Mouse (Mus musculus) embryonic facial prominence, embryonic 15.5 days (tissue): ENCODE results near the gene Bach2. TPM values are rescaled to one million over a fixed set of nuclear protein-coding genes. Genes with fewer than 3 reads are reported as not detected.

Experiments
- ATAC-seq: fragments of 200-750 bp; cut with Nextera tagmentation; 2 replicates; pipeline ENCODE4 v1.8.0; 2017; ENCODE audit warnings: low read depth, moderate TSS enrichment; ENCODE audit not compliant: insufficient number of reproducible peaks, low FRiP score, low TSS enrichment
- H3K27ac ChIP-seq: fragments of 300-500 bp; sonication (generic); replicated peaks from 2 replicates; pipeline ENCODE4 v1.5.1; 2015; ENCODE audit warnings: mild to moderate bottlenecking, inconsistent platforms
- H3K27me3 ChIP-seq: fragments of 300-500 bp; sonication (generic); 2 replicates; pipeline ENCODE4 v1.6.1; 2015; ENCODE audit warnings: inconsistent platforms
- H3K36me3 ChIP-seq: fragments of 300-500 bp; sonication (generic); 2 replicates; pipeline ENCODE4 v1.6.1; 2015; ENCODE audit warnings: mild to moderate bottlenecking, inconsistent platforms
- H3K4me1 ChIP-seq: fragments of 300-500 bp; sonication (generic); 2 replicates; pipeline ENCODE4 v1.6.1; 2015; ENCODE audit warnings: inconsistent platforms
- H3K4me2 ChIP-seq: fragments of 300-500 bp; sonication (generic); replicated peaks from 2 replicates; pipeline ENCODE4 v1.6.1; 2015; ENCODE audit warnings: mild to moderate bottlenecking, inconsistent platforms
- H3K4me3 ChIP-seq: fragments of 300-500 bp; sonication (generic); replicated peaks from 2 replicates; pipeline ENCODE4 v1.5.1; 2015; ENCODE audit warnings: mild to moderate bottlenecking, inconsistent platforms
- H3K9ac ChIP-seq: fragments of 300-500 bp; sonication (generic); 2 replicates; pipeline ENCODE4 v1.6.1; 2015; ENCODE audit warnings: inconsistent platforms
- H3K9me3 ChIP-seq: fragments of 300-500 bp; sonication (generic); replicated peaks from 2 replicates; pipeline ENCODE4 v1.6.1; 2016; ENCODE audit warnings: inconsistent platforms
- WGBS: fragments of 180-500 bp; shearing (Covaris S2); methylation state at CpG from one replicate; pipeline ENCODE4 v1.1.7; 2015; 5-methylcytosine and 5-hydroxymethylcytosine counted together
- polyA plus RNA-seq: library from polyadenylated mRNA; unstranded; fragments of >200 nt; fragmentation: Nextera tagmentation; extraction: Ambion mirVana; gene quantifications from 2 replicates; pipeline ENCODE4 v1.2.1, GENCODE M21; 2015

Bach2 gene
- polyA plus RNA-seq, 1 experiment from 2014 or later = 7.2 TPM

GRCm38 (mm10) chr4:32561555-32562095 lies 323.0 kb downstream of the Bach2 start:
- ATAC-seq = no peak
- Histone ChIP-seq H3K4me1 (no peaks in the 10 kb centered on the region), H3K36me3 (peaks cover 10% of the 10 kb centered on the region; the same call in 1 of the 2 replicates), H3K4me2 (no peak overlapping the region), H3K4me3 (no peak overlapping the region), H3K27ac (no peak overlapping the region), H3K9ac (no peak overlapping the region), H3K9me3 (no peaks in the 10 kb centered on the region), H3K27me3 (no peaks in the 10 kb centered on the region)
- 56% methylated on average over 12 of the region's 12 CpGs for WGBS

- 94% methylated on average over 35 of the region's 35 CpGs for WGBS
- no peaks in the 10 kb centered on the region for H3K27me3 ChIP-seq
- ATAC-seq = no peak
These were observed 323.9 kb downstream of the Bach2 start for GRCm38 (mm10) chr4:32562319-32563115.

GRCm38 (mm10) chr4:32564416-32564815 lies 325.8 kb downstream of the Bach2 start:
- no peaks in the 10 kb centered on the region for H3K9me3 ChIP-seq
- H3K27me3 ChIP-seq = no peaks in the 10 kb centered on the region
- H3K27ac ChIP-seq = no peak overlapping the region
- peaks cover 10% of the 10 kb centered on the region; the same call in 1 of the 2 replicates for H3K36me3 ChIP-seq
- H3K9ac ChIP-seq = no peak overlapping the region
- no peak for ATAC-seq
- 81% methylated on average over 7 of the region's 7 CpGs for WGBS
- H3K4me2 ChIP-seq = no peak overlapping the region
- no peak overlapping the region for H3K4me3 ChIP-seq
- no peaks in the 10 kb centered on the region for H3K4me1 ChIP-seq

More at GRCm38 (mm10) chr4:32562319-32563115, 323.9 kb downstream of the Bach2 start:
- Histone ChIP-seq H3K9me3 (no peaks in the 10 kb centered on the region), H3K4me1 (no peaks in the 10 kb centered on the region), H3K9ac (no peak overlapping the region), H3K36me3 (peaks cover 10% of the 10 kb centered on the region; the same call in 1 of the 2 replicates), H3K4me2 (no peak overlapping the region), H3K4me3 (no peak overlapping the region), H3K27ac (no peak overlapping the region)

GRCm38 (mm10) chr4:32564918-32565317 lies 326.3 kb downstream of the Bach2 start:
- Histone ChIP-seq H3K9me3 (no peaks in the 10 kb centered on the region), H3K4me3 (no peak overlapping the region), H3K9ac (no peak overlapping the region), H3K4me1 (no peaks in the 10 kb centered on the region), H3K27me3 (no peaks in the 10 kb centered on the region), H3K27ac (no peak overlapping the region), H3K4me2 (no peak overlapping the region), H3K36me3 (peaks cover 10% of the 10 kb centered on the region; the same call in 1 of the 2 replicates)
- WGBS = 84% methylated on average over 8 of the region's 8 CpGs
- ATAC-seq = no peak

- no peaks in the 10 kb centered on the region for H3K9me3 ChIP-seq
- no peak overlapping the region for H3K4me2 ChIP-seq
- 62% methylated on average over 4 of the region's 4 CpGs for WGBS
- no peaks in the 10 kb centered on the region for H3K4me1 ChIP-seq
- ATAC-seq = no peak
- H3K4me3 ChIP-seq = no peak overlapping the region
- no peak overlapping the region for H3K27ac ChIP-seq
- H3K36me3 ChIP-seq = no peaks in the 10 kb centered on the region
- H3K27me3 ChIP-seq = no peaks in the 10 kb centered on the region
- no peak overlapping the region for H3K9ac ChIP-seq
These were observed 330.4 kb downstream of the Bach2 start for GRCm38 (mm10) chr4:32569054-32569453.

- 58% methylated on average over 17 of the region's 17 CpGs for WGBS
- H3K4me2 ChIP-seq = no peak overlapping the region
- no peaks in the 10 kb centered on the region for H3K36me3 ChIP-seq
- no peaks in the 10 kb centered on the region for H3K27me3 ChIP-seq
- H3K4me1 ChIP-seq = 0 out of 2 replicates have a peak, but pooled peaks cover 2% of the 10 kb centered on the region
- no peak overlapping the region for H3K9ac ChIP-seq
- no peak overlapping the region for H3K27ac ChIP-seq
- no peaks in the 10 kb centered on the region for H3K9me3 ChIP-seq
- no peak for ATAC-seq
- H3K4me3 ChIP-seq = no peak overlapping the region
These were observed 331.7 kb downstream of the Bach2 start for GRCm38 (mm10) chr4:32569995-32570938.

GRCm38 (mm10) chr4:32570939-32571317 lies 332.3 kb downstream of the Bach2 start:
- Histone ChIP-seq H3K9ac (no peak overlapping the region), H3K9me3 (no peaks in the 10 kb centered on the region), H3K4me2 (no peak overlapping the region), H3K27ac (no peak overlapping the region), H3K27me3 (no peaks in the 10 kb centered on the region), H3K36me3 (no peaks in the 10 kb centered on the region), H3K4me1 (0 out of 2 replicates have a peak, but pooled peaks cover 3% of the 10 kb centered on the region), H3K4me3 (no peak overlapping the region)
- 76% methylated on average over 8 of the region's 8 CpGs for WGBS
- no peak for ATAC-seq

- Histone ChIP-seq H3K9ac (no peak overlapping the region), H3K9me3 (no peaks in the 10 kb centered on the region), H3K4me1 (0 out of 2 replicates have a peak, but pooled peaks cover 3% of the 10 kb centered on the region), H3K36me3 (no peaks in the 10 kb centered on the region), H3K4me2 (no peak overlapping the region), H3K27ac (no peak overlapping the region), H3K4me3 (no peak overlapping the region), H3K27me3 (no peaks in the 10 kb centered on the region)
- ATAC-seq = 0 out of 2 replicates have a peak, but pooled peaks have one; percentile 7
- WGBS = 61% methylated on average over 3 of the region's 3 CpGs
These were observed 332.8 kb downstream of the Bach2 start for GRCm38 (mm10) chr4:32571441-32571840.

- H3K4me2 ChIP-seq = no peak overlapping the region
- 62% methylated on average over 1 of the region's 1 CpGs for WGBS
- H3K27me3 ChIP-seq = no peaks in the 10 kb centered on the region
- H3K9ac ChIP-seq = no peak overlapping the region
- H3K9me3 ChIP-seq = no peaks in the 10 kb centered on the region
- H3K36me3 ChIP-seq = no peaks in the 10 kb centered on the region
- 0 out of 2 replicates have a peak, but pooled peaks cover 3% of the 10 kb centered on the region for H3K4me1 ChIP-seq
- no peak overlapping the region for H3K27ac ChIP-seq
- H3K4me3 ChIP-seq = no peak overlapping the region
- ATAC-seq = no peak
These were observed 333.5 kb downstream of the Bach2 start for GRCm38 (mm10) chr4:32572118-32572517.

- H3K4me3 ChIP-seq = no peak overlapping the region
- 85% methylated on average over 5 of the region's 5 CpGs for WGBS
- no peak for ATAC-seq
- 0 out of 2 replicates have a peak, but pooled peaks cover 3% of the 10 kb centered on the region for H3K4me1 ChIP-seq
- H3K4me2 ChIP-seq = no peak overlapping the region
- H3K27ac ChIP-seq = no peak overlapping the region
- H3K36me3 ChIP-seq = peaks cover 5% of the 10 kb centered on the region; the same call in 1 of the 2 replicates
- H3K9me3 ChIP-seq = no peaks in the 10 kb centered on the region
- H3K9ac ChIP-seq = no peak overlapping the region
- no peaks in the 10 kb centered on the region for H3K27me3 ChIP-seq
These were observed 335.0 kb downstream of the Bach2 start for GRCm38 (mm10) chr4:32573586-32573985.

- no peak for ATAC-seq
- no peak overlapping the region for H3K9ac ChIP-seq
- H3K4me1 ChIP-seq = 0 out of 2 replicates have a peak, but pooled peaks cover 3% of the 10 kb centered on the region
- no peaks in the 10 kb centered on the region for H3K27me3 ChIP-seq
- H3K4me3 ChIP-seq = no peak overlapping the region
- no peak overlapping the region for H3K4me2 ChIP-seq
- 74% methylated on average over 1 of the region's 1 CpGs for WGBS
- H3K27ac ChIP-seq = no peak overlapping the region
- peaks cover 5% of the 10 kb centered on the region; the same call in 1 of the 2 replicates for H3K36me3 ChIP-seq
- no peaks in the 10 kb centered on the region for H3K9me3 ChIP-seq
These were observed 336.0 kb downstream of the Bach2 start for GRCm38 (mm10) chr4:32574604-32575003.
